Mouse (Mus musculus) lung, postnatal 0 days (tissue): ENCODE results near the gene Col4a3.

ENCODE experiments used
- CTCF ChIP-seq: IDR thresholded peaks from 2 replicates; pipeline ENCODE4 v1.5.1; 2016; ENCODE audit warnings: antibody characterized with exemption, mild to moderate bottlenecking
- EP300 ChIP-seq: IDR thresholded peaks from 2 replicates; pipeline ENCODE4 v1.6.1; 2016; ENCODE audit warnings: antibody characterized with exemption, mild to moderate bottlenecking, control low read depth

- TF ChIP-seq EP300 (no peak), CTCF (no peak)
These were observed 25.4 kb downstream of the Col4a3 start for GRCm38 (mm10) chr1:82612061-82612660.
